Mouse (Mus musculus): ENCODE data around the gene Gfap. TPM values are rescaled to one million over a fixed set of nuclear protein-coding genes. Genes with fewer than 3 reads are reported as not detected.

Gene Gfap
- polyA plus RNA-seq, 1 experiment from 2014 or later: 1.1 TPM

DNA sequence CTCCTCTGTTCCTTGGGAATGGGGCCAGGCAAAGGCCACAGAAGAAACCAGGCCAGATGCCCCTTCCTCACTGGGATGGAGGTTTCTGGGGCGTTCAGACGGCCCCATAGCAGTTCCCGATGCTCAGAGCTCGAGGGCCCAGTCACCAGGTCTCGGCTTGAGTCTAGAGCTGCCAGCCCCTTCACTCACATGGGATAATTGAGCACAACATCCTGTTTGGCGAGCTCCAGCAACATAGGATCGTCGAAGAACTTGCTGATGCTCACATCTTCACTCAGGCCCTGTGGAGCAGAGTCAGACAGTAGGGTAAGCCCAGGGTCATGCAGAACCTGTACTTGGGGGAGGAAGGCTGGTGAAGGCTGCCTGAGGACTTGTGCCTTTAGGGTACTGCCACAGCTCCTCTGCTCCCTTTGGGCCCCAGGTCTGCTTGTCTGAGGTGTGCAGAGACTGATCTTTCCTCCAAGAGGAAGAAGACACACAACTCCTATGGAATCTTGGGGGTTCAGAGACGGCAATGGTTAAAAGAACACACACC, 62.0 kb downstream of the Gfap start:
- TF ChIP-seq CTCF (IDR thresholded peaks at IDR 0.05; ENCODE audit: low read depth) (no peak), EP300 (optimal IDR thresholded peaks at IDR 0.05) (no peak)
- Histone ChIP-seq H3K36me3 (ENCODE audit: control insufficient read depth, insufficient read depth, low read length) (peaks cover 10% of the 10 kb centered on the region; the same call in 1 of the 2 replicates), H3K4me3 (ENCODE audit: low read depth, low read length) (no peak overlapping the region), H3K27ac (replicated peaks) (0 out of 2 replicates have a peak overlapping the region, but pooled peaks have one; percentile 35), H3K9me3 (ENCODE audit: control insufficient read depth, low read length) (no peaks in the 10 kb centered on the region), H3K27me3 (ENCODE audit: control insufficient read depth, insufficient read depth, low read length) (no peaks in the 10 kb centered on the region), H3K4me2 (replicated peaks; ENCODE audit: low read depth) (no peak overlapping the region), H3K4me1 (replicated peaks; ENCODE audit: control insufficient read depth, insufficient read depth) (no peaks in the 10 kb centered on the region), H3K9ac (ENCODE audit: low read length) (no peak overlapping the region)
- 77% methylated on average over 9 of the region's 9 CpGs for WGBS
- DNase-seq (ENCODE audit: low spot score) (no peak), ATAC-seq (ENCODE audit: low FRiP score, low TSS enrichment) (no peak)

- WGBS: 71% methylated on average over 2 of the region's 2 CpGs
Observed at GRCm38 (mm10) chr11:102838126-102838525, 62.6 kb downstream of the Gfap start.

DNA sequence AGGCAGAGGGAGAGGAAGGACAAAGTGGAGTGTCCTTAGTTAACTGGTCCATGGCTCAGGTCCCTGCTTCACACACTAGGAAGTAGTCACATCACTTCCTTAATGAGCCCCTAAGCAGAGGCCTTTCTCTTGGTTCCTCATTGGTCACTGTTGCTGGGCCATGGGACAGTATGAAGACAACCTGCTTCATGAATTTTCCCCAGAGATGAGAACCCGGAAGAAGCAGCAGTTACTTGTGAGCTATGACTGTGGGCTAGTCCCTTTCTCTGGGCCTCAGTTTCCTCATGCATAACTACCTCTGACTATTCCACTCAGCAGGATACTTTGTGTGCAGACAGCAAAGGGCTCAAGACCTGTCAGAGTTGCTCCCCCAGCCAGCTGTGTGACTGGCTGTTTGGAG, 63.3 kb downstream of the Gfap start:
- H3K27me3 ChIP-seq (ENCODE audit: control insufficient read depth, insufficient read depth, low read length): no peaks in the 10 kb centered on the region
- no peak overlapping the region for H3K27ac ChIP-seq (replicated peaks)
- no peaks in the 10 kb centered on the region for H3K4me1 ChIP-seq (replicated peaks; ENCODE audit: control insufficient read depth, insufficient read depth)
- H3K4me2 ChIP-seq (replicated peaks; ENCODE audit: low read depth): no peak overlapping the region
- ATAC-seq (ENCODE audit: low FRiP score, low TSS enrichment) (no peak), DNase-seq (ENCODE audit: low spot score) (no peak)
- H3K9ac ChIP-seq (ENCODE audit: low read length): no peak overlapping the region
- no peak for TF ChIP-seq EP300 (optimal IDR thresholded peaks at IDR 0.05)
- no peak for TF ChIP-seq CTCF (IDR thresholded peaks at IDR 0.05; ENCODE audit: low read depth)
- WGBS: 100% methylated on average over 1 of the region's 1 CpGs
- H3K36me3 ChIP-seq (ENCODE audit: control insufficient read depth, insufficient read depth, low read length): peaks cover 10% of the 10 kb centered on the region; the same call in 1 of the 2 replicates
- H3K9me3 ChIP-seq (ENCODE audit: control insufficient read depth, low read length): no peaks in the 10 kb centered on the region
- no peak overlapping the region for H3K4me3 ChIP-seq (ENCODE audit: low read depth, low read length)

More at GRCm38 (mm10) chr11:102838126-102838525, 62.6 kb downstream of the Gfap start:
- Histone ChIP-seq H3K9me3 (ENCODE audit: control insufficient read depth, low read length) (no peaks in the 10 kb centered on the region), H3K4me2 (replicated peaks; ENCODE audit: low read depth) (no peak overlapping the region), H3K4me1 (replicated peaks; ENCODE audit: control insufficient read depth, insufficient read depth) (no peaks in the 10 kb centered on the region), H3K27ac (replicated peaks) (no peak overlapping the region), H3K4me3 (ENCODE audit: low read depth, low read length) (no peak overlapping the region), H3K9ac (ENCODE audit: low read length) (no peak overlapping the region), H3K27me3 (ENCODE audit: control insufficient read depth, insufficient read depth, low read length) (no peaks in the 10 kb centered on the region), H3K36me3 (ENCODE audit: control insufficient read depth, insufficient read depth, low read length) (peaks cover 10% of the 10 kb centered on the region; the same call in 1 of the 2 replicates)
- peak; percentile 24; the same call in 1 of the 2 replicates for ATAC-seq (ENCODE audit: low FRiP score, low TSS enrichment)
- no peak for DNase-seq (ENCODE audit: low spot score)
- TF ChIP-seq EP300 (optimal IDR thresholded peaks at IDR 0.05) (no peak), CTCF (IDR thresholded peaks at IDR 0.05; ENCODE audit: low read depth) (0 out of 2 replicates have a peak, but pooled peaks have one; percentile 7)

Other genes with a start within 250 kb of the Gfap start
- gene Meioc, start 237.2 kb downstream of the Gfap start, polyA plus RNA-seq (2015; fragmentation: Nextera tagmentation; extraction: Ambion mirVana): 0.23 and 0.39 TPM in 2 replicates
- 19.0 and 20.8 TPM in 2 replicates for gene Ccdc43, start 203.1 kb downstream of the Gfap start, polyA plus RNA-seq (2015; fragmentation: Nextera tagmentation; extraction: Ambion mirVana)
- gene Adam11, start 139.5 kb downstream of the Gfap start, polyA plus RNA-seq (2015; fragmentation: Nextera tagmentation; extraction: Ambion mirVana): 1.8 and 2.0 TPM in 2 replicates
- 18.1 and 21.1 TPM in 2 replicates for gene Gjc1, start 81.2 kb downstream of the Gfap start, polyA plus RNA-seq (2015; fragmentation: Nextera tagmentation; extraction: Ambion mirVana)
- 3.2 and 5.9 TPM in 2 replicates for gene Higd1b, start 65.1 kb downstream of the Gfap start, polyA plus RNA-seq (2015; fragmentation: Nextera tagmentation; extraction: Ambion mirVana)
- 62.0 and 65.2 TPM in 2 replicates for gene Eftud2, start 19.9 kb downstream of the Gfap start, polyA plus RNA-seq (2015; fragmentation: Nextera tagmentation; extraction: Ambion mirVana)
- gene Ccdc103, start 19.7 kb downstream of the Gfap start, polyA plus RNA-seq (2015; fragmentation: Nextera tagmentation; extraction: Ambion mirVana): 0.30 and 0.56 TPM in 2 replicates
- not detected in 2 replicates for gene Fam187a, start 15.7 kb downstream of the Gfap start, polyA plus RNA-seq (2015; fragmentation: Nextera tagmentation; extraction: Ambion mirVana)
- 1.1 and 1.3 TPM in 2 replicates for gene Kif18b, start 24.2 kb upstream of the Gfap start, polyA plus RNA-seq (2015; fragmentation: Nextera tagmentation; extraction: Ambion mirVana)
- gene C1ql1, start 45.8 kb upstream of the Gfap start, polyA plus RNA-seq (2015; fragmentation: Nextera tagmentation; extraction: Ambion mirVana): 1.4 and 1.9 TPM in 2 replicates
- 45.9 and 52.3 TPM in 2 replicates for gene Nmt1, start 127.3 kb upstream of the Gfap start, polyA plus RNA-seq (2015; fragmentation: Nextera tagmentation; extraction: Ambion mirVana)
- gene Dcakd, start 127.4 kb upstream of the Gfap start, polyA plus RNA-seq (2015; fragmentation: Nextera tagmentation; extraction: Ambion mirVana): 36.8 and 42.3 TPM in 2 replicates
- gene Plcd3, start 200.7 kb upstream of the Gfap start, polyA plus RNA-seq (2015; fragmentation: Nextera tagmentation; extraction: Ambion mirVana): 4.2 and 5.0 TPM in 2 replicates
- 28.6 and 36.7 TPM in 2 replicates for gene Acbd4, start 200.8 kb upstream of the Gfap start, polyA plus RNA-seq (2015; fragmentation: Nextera tagmentation; extraction: Ambion mirVana)
- 3.8 and 4.1 TPM in 2 replicates for gene Hexim1, start 215.3 kb upstream of the Gfap start, polyA plus RNA-seq (2015; fragmentation: Nextera tagmentation; extraction: Ambion mirVana)
- gene Hexim2, start 231.5 kb upstream of the Gfap start, polyA plus RNA-seq (2015; fragmentation: Nextera tagmentation; extraction: Ambion mirVana): 3.7 and 4.4 TPM in 2 replicates